Mouse (Mus musculus) monocyte, adult 2 months (primary cell): ENCODE data around the gene Fscn2.
"Not testable (repeated sequence)": the region's sequence is repeated elsewhere in the genome, so short reads cannot be mapped to it uniquely, and the experiment has no call there.

Source experiments
- DNase-seq, 2 experiments: peaks; one replicate each; pipeline ENCODE4 v3.0.0; 2022; ENCODE audit warnings: low spot score in 2 of 2, low read depth in 1 of 2

Fscn2 gene

GRCm38 (mm10) chr11:120395661-120396060 is 34.3 kb downstream of the Fscn2 start:
- no peak for DNase-seq

- DNase-seq: no peak
Observed at GRCm38 (mm10) chr11:120397602-120398001, 36.3 kb downstream of the Fscn2 start.

GRCm38 (mm10) chr11:120399319-120399718 is 38.0 kb downstream of the Fscn2 start:
- DNase-seq: no peak

- DNase-seq: no peak
Observed at GRCm38 (mm10) chr11:120404814-120405213, 43.5 kb downstream of the Fscn2 start.

GRCm38 (mm10) chr11:120405867-120406266 is 44.5 kb downstream of the Fscn2 start:
- no peak for DNase-seq

- no peak for DNase-seq
Observed at GRCm38 (mm10) chr11:120406445-120406844, 45.1 kb downstream of the Fscn2 start.

- not testable (repeated sequence) for DNase-seq
Observed at GRCm38 (mm10) chr11:120413621-120414020, 52.3 kb downstream of the Fscn2 start.
